Mouse (Mus musculus): ENCODE results near the gene Vmn1r35. TPM values are rescaled to one million over a fixed set of nuclear protein-coding genes. Genes with fewer than 3 reads are reported as not detected.
"Not testable (repeated sequence)": the region's sequence is repeated elsewhere in the genome, so short reads cannot be mapped to it uniquely, and the experiment has no call there.

Gene Vmn1r35
- not detected in 2 replicates for polyA plus RNA-seq (2014; fragmentation: Nextera tagmentation; extraction: Ambion mirVana)

DNA sequence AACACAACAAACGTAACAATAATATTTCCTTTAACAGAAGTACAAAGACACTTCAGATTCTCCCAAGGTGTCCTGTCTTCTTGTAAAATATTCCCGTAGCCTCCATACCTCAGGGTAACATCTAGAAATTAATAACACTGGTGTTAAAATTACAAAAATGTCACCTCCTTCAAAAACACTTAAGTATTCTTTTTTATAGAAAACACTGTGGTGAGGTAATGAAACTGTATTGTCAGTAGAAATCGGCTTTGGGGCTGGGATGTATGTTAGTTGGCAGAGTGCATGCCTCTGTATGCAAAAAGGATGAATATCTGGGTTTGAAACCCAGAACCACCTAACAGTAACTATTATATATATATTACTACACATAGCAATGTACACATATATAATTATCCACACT is at the start of gene Vmn1r35:
Vmn1r35 (minus strand) TSS at position 101 of the 400 bp plus-strand sequence.
- DNase-seq (ENCODE audit: low spot score): no peak
- Histone ChIP-seq H3K9me3 (ENCODE audit: control insufficient read depth, low read length) (no peaks in the 10 kb centered on the region), H3K9ac (ENCODE audit: low read length) (no peak within 1 kb of the TSS), H3K4me3 (ENCODE audit: low read depth, low read length) (no peak within 1 kb of the TSS), H3K4me1 (ENCODE audit: control insufficient read depth, insufficient read depth, low read length) (no peaks in the 10 kb centered on the region), H3K36me3 (ENCODE audit: control insufficient read depth, insufficient read depth, low read length) (no peaks in the 10 kb centered on the region), H3K27ac (ENCODE audit: low read depth, low read length) (no peak within 1 kb of the TSS), H3K4me2 (ENCODE audit: low read depth) (no peak within 1 kb of the TSS), H3K27me3 (ENCODE audit: control insufficient read depth, insufficient read depth, low read length) (no peaks in the 10 kb centered on the region)
- no peak for ATAC-seq (ENCODE audit: insufficient read depth, low FRiP score, low TSS enrichment)
- WGBS: 87% methylated on average over 3 of the region's 3 CpGs

DNA sequence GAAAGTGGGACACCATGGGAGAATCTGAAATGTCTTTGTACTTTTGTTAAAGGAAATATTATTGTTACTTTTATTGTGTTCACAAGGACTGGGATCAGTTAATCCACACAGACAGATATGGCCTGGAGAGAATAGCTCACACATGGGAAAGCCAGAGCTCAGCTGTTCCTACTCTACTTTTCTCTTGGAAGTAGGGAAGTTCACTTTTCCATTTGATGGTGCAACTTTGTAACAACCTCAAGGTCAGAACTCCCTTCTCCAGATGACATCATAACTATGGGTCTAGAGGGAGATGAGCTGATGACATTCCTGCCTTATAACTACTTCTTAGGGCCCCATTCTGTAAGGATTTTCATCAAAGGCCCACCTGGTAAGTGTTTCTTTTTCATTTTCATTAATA is 43.4 kb upstream of the Vmn1r35 start, which contains the start of gene Vmn1r37:
Vmn1r37 (plus strand) TSS at position 301 of the 400 bp plus-strand sequence.
- not testable (repeated sequence) for H3K4me1 ChIP-seq (ENCODE audit: control insufficient read depth, insufficient read depth, low read length); H3K27ac ChIP-seq (ENCODE audit: low read depth, low read length); H3K27me3 ChIP-seq (ENCODE audit: control insufficient read depth, insufficient read depth, low read length); H3K4me3 ChIP-seq (ENCODE audit: low read depth, low read length); H3K9me3 ChIP-seq (ENCODE audit: control insufficient read depth, low read length); H3K36me3 ChIP-seq (ENCODE audit: control insufficient read depth, insufficient read depth, low read length); ATAC-seq (ENCODE audit: insufficient read depth, low FRiP score, low TSS enrichment); H3K9ac ChIP-seq (ENCODE audit: low read length); DNase-seq (ENCODE audit: low spot score); H3K4me2 ChIP-seq (ENCODE audit: low read depth)

GRCm38 (mm10) chr6:66719068-66719467 is 33.4 kb upstream of the Vmn1r35 start, which contains the start of gene Vmn1r36:
Gene Vmn1r36 (minus strand): TSS chr6:66719168.
- H3K4me1 ChIP-seq (ENCODE audit: control insufficient read depth, insufficient read depth, low read length); DNase-seq (ENCODE audit: low spot score); ATAC-seq (ENCODE audit: insufficient read depth, low FRiP score, low TSS enrichment); H3K9me3 ChIP-seq (ENCODE audit: control insufficient read depth, low read length); H3K9ac ChIP-seq (ENCODE audit: low read length); H3K27ac ChIP-seq (ENCODE audit: low read depth, low read length); H3K36me3 ChIP-seq (ENCODE audit: control insufficient read depth, insufficient read depth, low read length); H3K4me2 ChIP-seq (ENCODE audit: low read depth); H3K4me3 ChIP-seq (ENCODE audit: low read depth, low read length); H3K27me3 ChIP-seq (ENCODE audit: control insufficient read depth, insufficient read depth, low read length): not testable (repeated sequence)
- 77% methylated on average over 2 of the region's 2 CpGs for WGBS

DNA sequence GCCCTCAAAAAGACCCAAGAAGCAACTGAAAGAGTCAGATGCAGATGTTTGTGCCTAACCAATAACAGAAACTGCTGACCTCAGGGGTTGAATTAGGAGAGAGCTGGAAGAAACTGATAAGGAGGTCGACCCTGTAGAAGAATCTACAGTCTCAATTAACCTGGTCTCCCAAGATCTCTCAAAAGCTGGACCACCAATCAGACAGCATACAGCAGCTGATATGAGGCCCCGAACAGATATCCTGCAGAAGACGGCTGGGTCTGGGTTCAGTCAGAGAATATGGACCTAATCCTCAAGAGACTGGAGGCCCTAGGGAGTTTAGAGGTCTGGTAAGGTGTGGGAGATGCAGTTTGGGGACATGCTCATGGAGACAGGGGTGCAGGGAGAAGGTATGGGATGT is 28.1 kb upstream of the Vmn1r35 start:
- Histone ChIP-seq H3K36me3 (ENCODE audit: control insufficient read depth, insufficient read depth, low read length) (no peaks in the 10 kb centered on the region), H3K4me3 (ENCODE audit: low read depth, low read length) (no peak overlapping the region), H3K27me3 (ENCODE audit: control insufficient read depth, insufficient read depth, low read length) (no peaks in the 10 kb centered on the region), H3K9me3 (ENCODE audit: control insufficient read depth, low read length) (no peaks in the 10 kb centered on the region), H3K4me2 (ENCODE audit: low read depth) (no peak overlapping the region), H3K4me1 (ENCODE audit: control insufficient read depth, insufficient read depth, low read length) (no peaks in the 10 kb centered on the region), H3K27ac (ENCODE audit: low read depth, low read length) (no peak overlapping the region), H3K9ac (ENCODE audit: low read length) (no peak overlapping the region)
- DNase-seq (ENCODE audit: low spot score) (no peak), ATAC-seq (ENCODE audit: insufficient read depth, low FRiP score, low TSS enrichment) (no peak)
- WGBS: 83% methylated on average over 3 of the region's 3 CpGs

DNA sequence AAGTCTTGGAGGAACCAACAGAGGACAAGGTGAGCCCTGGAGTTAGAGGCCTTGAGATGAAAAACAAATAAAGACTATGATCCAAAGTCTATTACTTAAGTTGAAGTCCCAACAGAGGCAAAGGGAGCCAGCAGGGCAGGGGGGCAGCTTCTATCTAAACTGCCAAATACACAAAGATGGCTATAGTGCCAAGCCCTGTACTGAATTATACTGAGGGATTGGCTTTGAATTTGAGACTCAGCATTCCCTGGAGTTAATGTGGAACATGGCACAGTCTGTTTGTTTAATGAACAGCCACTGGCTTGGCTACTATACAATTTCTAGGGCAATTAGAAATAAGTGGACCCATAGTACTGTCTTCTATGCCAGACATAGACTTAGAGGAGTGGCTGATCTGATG is 23.2 kb upstream of the Vmn1r35 start:
- DNase-seq (ENCODE audit: low spot score) (no peak), ATAC-seq (ENCODE audit: insufficient read depth, low FRiP score, low TSS enrichment) (no peak)
- H3K9me3 ChIP-seq (ENCODE audit: control insufficient read depth, low read length): no peaks in the 10 kb centered on the region

DNA sequence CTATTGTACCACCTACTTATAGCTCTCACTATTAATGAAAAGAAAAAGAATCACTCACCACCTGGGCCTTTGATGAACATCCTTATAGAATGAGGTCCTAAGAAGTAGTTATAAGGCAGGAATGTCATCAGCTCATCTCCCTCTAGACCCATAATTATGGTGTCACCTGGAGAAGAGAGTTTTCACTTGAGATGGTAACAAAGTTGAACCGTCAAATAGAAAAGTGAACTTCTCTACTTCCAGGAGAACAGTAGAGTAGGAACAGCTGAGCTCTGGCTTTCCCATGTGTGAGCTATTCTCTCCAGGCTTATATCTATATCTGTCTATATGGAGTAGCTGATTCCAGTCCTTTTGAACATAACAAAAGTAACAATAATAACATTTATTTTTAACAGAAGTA is 41.9 kb downstream of the Vmn1r35 start, which contains the start of gene Vmn1r34:
Vmn1r34 (minus strand) TSS at position 101 of the 400 bp plus-strand sequence.
- Histone ChIP-seq H3K4me1 (ENCODE audit: control insufficient read depth, insufficient read depth, low read length) (no peaks in the 10 kb centered on the region), H3K9me3 (ENCODE audit: control insufficient read depth, low read length) (no peaks in the 10 kb centered on the region), H3K27ac (ENCODE audit: low read depth, low read length) (no peak within 1 kb of the TSS), H3K36me3 (ENCODE audit: control insufficient read depth, insufficient read depth, low read length) (no peaks in the 10 kb centered on the region), H3K27me3 (ENCODE audit: control insufficient read depth, insufficient read depth, low read length) (no peaks in the 10 kb centered on the region), H3K4me3 (ENCODE audit: low read depth, low read length) (no peak within 1 kb of the TSS), H3K4me2 (ENCODE audit: low read depth) (no peak within 1 kb of the TSS), H3K9ac (ENCODE audit: low read length) (no peak within 1 kb of the TSS)
- WGBS: 90% methylated on average over 1 of the region's 1 CpGs
- DNase-seq (ENCODE audit: low spot score) (no peak), ATAC-seq (ENCODE audit: insufficient read depth, low FRiP score, low TSS enrichment) (no peak)

More for the DNA sequence above, 23.2 kb upstream of the Vmn1r35 start:
- H3K4me3 ChIP-seq (ENCODE audit: low read depth, low read length): no peak overlapping the region
- H3K4me1 ChIP-seq (ENCODE audit: control insufficient read depth, insufficient read depth, low read length): no peaks in the 10 kb centered on the region
- H3K36me3 ChIP-seq (ENCODE audit: control insufficient read depth, insufficient read depth, low read length): no peaks in the 10 kb centered on the region
- no peaks in the 10 kb centered on the region for H3K27me3 ChIP-seq (ENCODE audit: control insufficient read depth, insufficient read depth, low read length)
- H3K27ac ChIP-seq (ENCODE audit: low read depth, low read length): no peak overlapping the region
- no peak overlapping the region for H3K4me2 ChIP-seq (ENCODE audit: low read depth)
- H3K9ac ChIP-seq (ENCODE audit: low read length): no peak overlapping the region

Other genes starting within 250 kb of the Vmn1r35 start
- 108 and 118 TPM in 2 replicates for gene Mad2l1, start 150.5 kb downstream of the Vmn1r35 start, polyA plus RNA-seq (2014; fragmentation: Nextera tagmentation; extraction: Ambion mirVana)
- gene Vmn1r32, start 125.8 kb downstream of the Vmn1r35 start, polyA plus RNA-seq (2014; fragmentation: Nextera tagmentation; extraction: Ambion mirVana): 0.13 TPM in 1 of 2 replicates, not detected in the other
- not detected in 2 replicates for gene Vmn1r33, start 67.6 kb downstream of the Vmn1r35 start, polyA plus RNA-seq (2014; fragmentation: Nextera tagmentation; extraction: Ambion mirVana)
- gene Vmn1r34, start 42.0 kb downstream of the Vmn1r35 start, polyA plus RNA-seq (2014; fragmentation: Nextera tagmentation; extraction: Ambion mirVana): not detected in 2 replicates
- not detected in 2 replicates for gene Vmn1r36, start 33.3 kb upstream of the Vmn1r35 start, polyA plus RNA-seq (2014; fragmentation: Nextera tagmentation; extraction: Ambion mirVana)
- not detected in 2 replicates for gene Vmn1r37, start 43.5 kb upstream of the Vmn1r35 start, polyA plus RNA-seq (2014; fragmentation: Nextera tagmentation; extraction: Ambion mirVana)
- gene Vmn1r38, start 96.7 kb upstream of the Vmn1r35 start, polyA plus RNA-seq (2014; fragmentation: Nextera tagmentation; extraction: Ambion mirVana): not detected in 2 replicates
- not detected in 2 replicates for gene Vmn1r39, start 124.7 kb upstream of the Vmn1r35 start, polyA plus RNA-seq (2014; fragmentation: Nextera tagmentation; extraction: Ambion mirVana)
- 49.2 and 53.1 TPM in 2 replicates for gene Gng12, start 210.5 kb upstream of the Vmn1r35 start, polyA plus RNA-seq (2014; fragmentation: Nextera tagmentation; extraction: Ambion mirVana)

All from neural tube, embryonic 11.5 days (tissue).